Mouse (Mus musculus) bone marrow, adult 2 months (tissue): ENCODE results near the gene Lrrc7.

Experiments
- CTCF ChIP-seq: fragments of 200-500 bp; IDR thresholded peaks from 2 replicates; pipeline ENCODE4 v1.5.1; 2011; ENCODE audit warnings: low read length, control low read depth; ENCODE audit not compliant: control insufficient read depth, insufficient read depth
- POLR2A ChIP-seq: fragments of 200-500 bp; IDR thresholded peaks from 2 replicates; pipeline ENCODE4 v1.6.1; 2011; ENCODE audit warnings: low read depth, mild to moderate bottlenecking, control low read depth, low read length, borderline replicate concordance; ENCODE audit not compliant: control insufficient read depth

DNA sequence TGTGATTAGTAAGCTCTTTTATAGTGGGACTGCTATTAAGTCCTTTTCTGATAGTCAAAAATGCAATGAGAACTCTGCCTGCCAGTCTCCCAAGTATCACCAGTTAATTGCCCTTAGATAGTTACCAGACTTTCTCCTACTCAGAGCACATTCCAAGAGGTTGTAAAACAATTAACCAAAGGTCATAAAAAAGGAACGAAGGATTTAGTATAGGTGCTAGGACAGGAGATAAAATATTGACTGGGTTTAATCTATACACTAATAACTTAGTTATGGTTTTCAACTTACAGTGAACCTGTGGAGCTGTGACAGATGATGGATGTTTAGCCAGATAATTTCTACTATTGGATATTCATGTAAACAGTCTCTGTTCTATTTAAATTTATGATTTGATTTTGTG lies 175.2 kb downstream of the Lrrc7 start:
- TF ChIP-seq CTCF (no peak), POLR2A (no peak)
